Mouse (Mus musculus): ENCODE measurements around the gene Cdiptos.

Cdiptos gene

DNA sequence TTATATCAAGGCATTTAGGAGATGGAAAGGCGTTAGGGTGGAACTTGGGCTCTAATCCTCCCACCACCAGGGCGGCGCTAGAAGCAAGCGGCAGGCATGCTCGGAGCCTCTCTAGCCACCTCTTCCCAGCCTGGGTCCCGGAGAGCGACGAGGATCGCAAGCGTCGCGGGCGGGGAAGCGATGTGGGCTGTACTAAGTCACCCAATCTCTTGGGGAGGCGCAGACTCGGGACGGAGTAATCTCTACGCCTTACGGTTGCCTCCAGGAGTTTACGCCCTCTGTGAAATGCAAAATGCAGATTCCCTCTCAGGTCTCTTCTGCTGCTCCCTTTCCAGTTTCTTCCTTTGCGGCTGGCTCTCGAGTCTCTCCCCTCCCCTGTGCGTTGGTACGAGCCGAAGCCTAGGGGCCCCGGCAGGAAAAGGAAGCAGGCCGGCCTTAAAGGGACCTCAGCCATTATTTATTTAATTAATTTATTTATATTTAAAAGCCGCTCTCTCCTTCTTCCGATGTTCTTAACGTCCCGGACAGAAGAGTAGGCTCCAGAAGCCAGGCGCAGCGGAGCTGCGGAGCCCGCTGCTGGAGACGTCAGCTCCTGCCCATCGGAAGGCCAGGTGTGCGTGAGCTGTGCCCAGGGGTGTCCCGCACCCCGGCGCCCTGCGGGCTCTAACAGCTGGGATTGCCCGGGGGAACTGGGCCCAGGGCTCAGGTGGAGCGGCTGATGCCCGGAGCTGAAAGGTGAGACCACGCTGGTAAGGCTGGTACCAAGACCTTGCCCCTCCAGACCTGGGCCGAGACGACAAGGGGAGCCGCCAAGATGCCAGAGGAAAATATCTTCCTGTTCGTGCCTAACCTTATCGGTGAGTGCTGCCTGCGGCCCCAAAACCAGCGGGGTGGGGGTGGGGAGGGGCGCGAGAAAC, at the start of gene Cdiptos:
Gene Cdiptos (minus strand): TSS at position 149 of the 917 bp plus-strand sequence.
- in situ Hi-C loops (cut with MboI), result no loop called here

DNA sequence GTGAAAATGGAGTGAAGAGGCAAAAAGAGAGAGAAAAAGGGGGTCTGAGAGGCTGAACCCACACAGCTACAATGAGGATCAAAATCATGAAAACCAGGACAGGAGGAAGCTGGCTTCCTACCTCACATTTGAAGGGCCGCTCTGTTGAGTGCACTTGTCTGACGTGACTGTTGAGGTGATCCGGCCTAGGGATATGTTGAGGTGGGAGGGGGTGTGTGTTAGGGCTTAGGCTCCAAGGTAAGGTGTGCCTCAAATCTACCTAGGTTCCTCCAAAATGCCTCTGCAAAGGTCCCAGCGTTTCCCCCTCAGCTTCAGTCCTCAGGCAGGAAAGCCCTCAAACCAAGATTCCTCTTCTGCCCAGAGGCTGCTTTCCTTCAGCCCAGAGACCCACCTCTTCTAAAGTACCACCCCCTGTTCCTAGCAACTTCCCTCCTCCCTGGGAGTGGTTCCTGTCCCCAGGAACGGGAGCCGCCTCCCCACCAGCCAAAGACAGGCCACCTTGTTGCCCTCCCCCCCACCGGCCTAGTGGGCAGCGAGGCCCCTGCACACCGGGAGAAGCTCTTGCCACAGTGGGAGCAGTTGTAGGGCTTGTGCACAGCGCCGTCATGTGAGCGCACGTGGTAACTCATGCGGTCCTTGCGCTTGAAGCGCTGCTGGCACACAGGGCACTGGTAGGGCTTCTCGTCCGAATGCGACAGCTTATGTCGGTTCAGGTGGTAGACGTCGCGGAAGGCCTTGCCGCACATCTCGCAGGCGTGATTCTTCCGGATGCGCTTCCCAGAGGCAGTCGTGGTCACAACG, 49.1 kb upstream of the Cdiptos start:
- in situ Hi-C loops (cut with MboI), result loop anchor here (5.0 kb wide), 1 partner anchor 67 kb away; the partner anchor contains the start of gene AI467606

DNA sequence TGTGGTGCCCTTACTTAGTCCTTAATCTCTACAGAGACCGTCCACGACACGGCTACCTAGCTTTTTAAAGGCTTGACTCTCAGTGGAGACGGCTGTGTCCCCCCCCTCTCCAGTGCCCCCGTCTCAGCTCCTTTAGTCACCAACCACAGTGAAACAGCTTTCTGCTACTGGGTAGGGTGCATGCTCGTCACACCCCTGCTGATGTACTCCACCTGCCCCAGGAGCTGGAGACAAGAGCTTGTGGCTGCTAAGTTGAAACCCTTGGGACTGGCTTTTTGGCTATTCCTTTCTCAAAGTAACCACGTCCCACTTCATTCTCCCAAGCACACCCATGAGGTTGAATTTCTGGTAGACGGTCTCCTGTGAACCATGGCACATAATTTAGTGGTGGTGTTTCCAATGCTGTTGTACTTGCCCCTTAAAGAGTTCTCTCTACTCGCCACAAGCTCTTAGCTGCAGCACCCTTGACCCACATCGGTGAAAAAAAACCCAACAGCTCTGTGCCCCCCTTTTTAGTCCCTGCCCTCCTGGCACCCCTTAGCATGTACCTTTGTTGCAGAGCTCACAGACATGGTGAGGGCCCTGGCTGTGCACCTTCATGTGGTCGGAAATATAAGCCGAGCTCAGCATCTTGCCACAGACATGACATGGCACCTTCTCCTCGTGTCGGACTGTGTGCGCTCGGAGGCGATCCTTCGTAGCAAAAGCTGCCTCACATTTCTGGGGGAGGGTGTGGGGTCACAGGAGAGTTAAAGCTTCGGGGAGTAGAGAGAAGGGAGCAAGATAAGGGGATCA, 48.2 kb upstream of the Cdiptos start:
- in situ Hi-C loops (cut with MboI), result no loop called here

DNA sequence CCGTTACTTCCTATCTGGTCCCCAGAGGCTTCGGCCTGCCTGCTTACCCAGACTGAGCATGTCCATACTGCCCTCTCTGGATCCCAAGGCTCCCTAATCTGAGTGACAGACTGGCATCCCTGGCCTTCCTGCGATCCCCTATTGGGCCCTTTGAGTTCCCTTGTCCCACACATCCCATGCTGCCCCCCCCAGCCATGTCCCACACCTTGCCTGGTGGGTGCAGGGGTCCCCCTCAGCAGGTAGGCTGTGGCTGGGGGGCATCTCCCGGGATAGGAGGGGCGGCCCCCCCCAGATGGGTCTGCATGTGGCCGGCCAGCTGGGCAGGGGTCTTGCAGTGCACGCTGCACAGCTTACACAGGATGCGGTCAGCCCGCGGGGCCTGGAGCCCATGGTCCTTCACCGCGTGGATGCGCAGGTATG, 47.4 kb upstream of the Cdiptos start:
- in situ Hi-C loops (cut with MboI), result no loop called here

DNA sequence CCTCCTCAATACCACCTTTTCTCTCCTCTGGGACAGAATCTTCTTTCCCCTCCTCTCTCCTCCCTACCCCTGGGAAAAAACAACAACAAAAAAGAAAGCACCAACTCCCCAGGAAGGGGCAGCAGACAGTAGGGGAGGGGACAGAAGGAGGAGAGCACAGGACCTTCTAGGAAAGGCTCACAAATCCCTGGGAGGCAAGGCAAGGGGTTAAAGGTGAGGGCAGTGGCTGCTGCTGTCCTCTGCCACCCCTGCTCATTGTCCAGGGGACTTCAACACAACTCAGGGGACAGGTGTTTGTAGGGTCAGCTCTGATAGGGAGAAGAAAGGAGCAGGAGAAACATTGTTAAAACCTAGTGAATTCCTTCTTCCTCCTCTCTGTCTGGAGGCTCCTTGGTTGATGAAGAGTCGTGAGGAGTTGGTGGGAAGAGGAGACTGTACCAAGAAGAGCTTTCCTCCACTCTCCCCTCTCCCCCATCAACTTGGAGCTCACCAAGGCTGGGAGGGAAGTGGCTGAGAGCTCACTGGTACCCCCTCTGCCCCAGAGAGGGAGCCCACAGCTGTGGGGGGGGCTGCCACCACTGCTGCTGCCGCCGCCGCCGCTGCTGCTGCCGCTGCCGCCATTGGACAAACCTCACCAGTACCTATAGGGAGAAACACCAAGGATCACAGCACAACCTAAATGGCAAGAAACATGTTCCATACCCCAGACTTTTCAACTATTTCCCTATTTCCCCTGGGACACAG, 46.8 kb upstream of the Cdiptos start:
- in situ Hi-C loops (cut with MboI), result no loop called here

DNA sequence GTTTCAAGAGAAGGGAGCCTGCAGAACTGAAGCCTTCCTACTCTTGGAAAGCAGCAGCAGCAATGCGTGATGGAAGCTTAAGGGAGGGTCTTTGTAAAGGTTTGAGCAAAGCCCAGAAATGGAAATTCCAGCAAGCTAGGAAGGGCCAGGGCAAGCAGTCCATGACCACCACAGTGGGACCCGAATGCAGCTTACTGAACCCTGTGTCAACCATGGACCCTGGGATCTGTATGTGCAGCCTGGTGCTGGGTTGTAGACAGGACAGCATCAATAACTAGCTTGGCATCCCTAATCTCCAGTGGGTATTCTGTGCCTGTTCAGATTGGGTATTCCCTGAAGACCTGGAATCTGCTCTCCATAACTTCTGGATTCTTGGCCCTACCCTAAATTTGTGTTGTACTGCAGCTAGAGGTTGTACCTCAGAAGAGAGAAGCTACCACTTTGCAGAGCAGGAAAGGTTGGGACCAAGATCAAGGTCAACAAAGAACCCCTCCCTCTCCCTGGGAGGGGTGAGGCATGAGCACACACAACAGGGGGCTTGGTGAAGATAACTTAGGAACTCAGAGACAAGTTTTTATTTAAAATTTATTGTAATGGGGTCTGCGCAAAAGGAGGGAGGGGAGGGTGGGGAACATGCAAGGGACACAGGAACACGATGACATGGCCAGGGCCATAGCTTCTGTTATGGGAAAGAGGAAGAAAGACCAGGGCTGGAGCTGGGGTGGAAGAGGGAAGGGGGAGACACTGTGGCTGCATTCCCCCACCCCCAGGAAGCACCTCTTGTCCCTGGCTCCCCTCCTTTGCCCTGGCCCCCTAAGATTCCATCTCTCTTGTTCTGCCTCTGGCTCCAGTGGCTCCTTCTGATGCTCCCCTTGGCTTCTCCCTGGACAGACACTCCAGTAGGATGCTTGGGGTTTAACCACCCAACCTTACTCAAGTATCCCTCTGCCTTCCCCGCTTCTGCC, 45.9 kb upstream of the Cdiptos start:
- in situ Hi-C loops (cut with MboI), result no loop called here

DNA sequence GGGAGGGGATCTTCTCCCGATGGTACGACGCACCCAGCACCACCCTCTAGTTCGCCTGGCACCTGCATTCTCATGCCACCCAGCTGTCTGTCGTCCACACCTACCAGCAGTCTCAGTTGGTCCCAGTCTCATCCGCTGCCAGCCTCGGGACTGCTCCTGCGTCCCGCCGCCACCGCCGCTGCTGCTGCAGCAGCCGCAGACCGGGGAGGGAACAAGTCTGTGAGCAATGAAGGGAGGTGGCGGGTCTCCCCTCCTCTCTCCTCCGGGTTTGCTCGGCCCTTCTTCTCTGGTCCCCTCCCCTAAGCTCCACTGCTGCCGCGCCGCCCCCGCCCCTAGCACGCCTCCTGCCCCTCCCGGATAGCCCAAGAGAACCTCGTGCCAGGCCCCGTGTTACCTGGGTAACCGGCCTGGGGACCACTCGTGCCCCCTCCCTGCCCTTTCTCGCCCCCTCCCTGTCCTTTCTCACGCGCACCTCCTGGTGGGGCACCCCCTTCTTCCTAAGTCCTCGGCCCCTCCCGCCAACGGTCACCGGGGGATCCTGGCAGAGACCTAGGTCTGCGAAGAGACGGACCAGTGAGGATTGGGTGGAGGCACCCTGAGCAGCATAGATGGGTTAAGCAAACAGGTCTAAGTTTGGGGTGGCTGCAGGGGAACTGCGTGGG, 45.1 kb upstream of the Cdiptos start, which contains the start of the genes Gm42742 and Prrt2:
Gene Gm42742 (minus strand): TSS at position 197 of the 662 bp plus-strand sequence.
Gene Prrt2 (minus strand): TSS at position 311 of the 662 bp plus-strand sequence.
- in situ Hi-C loops (cut with MboI), result no loop called here

DNA sequence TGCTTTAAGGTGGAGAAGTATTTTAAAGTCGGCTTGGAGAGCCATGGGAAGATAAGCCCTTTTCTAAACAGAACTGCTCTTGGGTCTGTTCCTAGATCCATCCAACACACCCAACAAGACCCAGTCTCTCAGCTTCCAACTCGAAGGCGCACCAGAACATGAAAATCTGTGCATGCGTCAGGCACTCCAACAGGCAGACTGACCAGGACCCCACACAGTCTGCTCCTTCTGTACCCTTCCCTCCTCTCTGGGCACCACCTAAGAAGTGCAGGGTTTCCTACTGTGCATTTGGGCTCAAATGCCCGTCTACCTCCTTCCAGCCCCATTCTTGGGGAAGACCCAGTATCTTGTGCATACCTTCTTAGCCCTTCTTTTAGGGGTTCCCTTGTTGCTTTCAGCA, 44.6 kb upstream of the Cdiptos start:
- in situ Hi-C loops (cut with MboI), result no loop called here

DNA sequence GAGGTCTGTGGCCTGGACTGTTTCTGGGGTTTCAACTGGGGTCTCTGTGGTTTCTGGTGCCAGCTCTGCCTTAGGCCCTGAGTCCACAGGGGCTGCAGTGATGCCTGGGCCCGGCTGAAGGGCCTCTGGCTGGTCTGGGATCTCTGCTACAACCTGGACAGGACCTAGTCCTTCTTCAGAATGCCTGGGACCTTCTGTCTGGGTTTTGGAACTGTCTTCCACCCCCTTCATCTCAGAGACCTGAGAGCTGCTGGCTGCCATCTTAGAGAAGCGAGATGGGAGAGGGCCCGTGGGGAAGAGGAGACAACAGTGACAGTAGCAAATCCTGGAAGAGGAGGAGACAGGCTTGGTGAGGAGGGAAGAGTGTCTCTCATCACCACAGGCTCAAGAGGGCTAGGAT, 44.1 kb upstream of the Cdiptos start:
- in situ Hi-C loops (cut with MboI), result no loop called here

DNA sequence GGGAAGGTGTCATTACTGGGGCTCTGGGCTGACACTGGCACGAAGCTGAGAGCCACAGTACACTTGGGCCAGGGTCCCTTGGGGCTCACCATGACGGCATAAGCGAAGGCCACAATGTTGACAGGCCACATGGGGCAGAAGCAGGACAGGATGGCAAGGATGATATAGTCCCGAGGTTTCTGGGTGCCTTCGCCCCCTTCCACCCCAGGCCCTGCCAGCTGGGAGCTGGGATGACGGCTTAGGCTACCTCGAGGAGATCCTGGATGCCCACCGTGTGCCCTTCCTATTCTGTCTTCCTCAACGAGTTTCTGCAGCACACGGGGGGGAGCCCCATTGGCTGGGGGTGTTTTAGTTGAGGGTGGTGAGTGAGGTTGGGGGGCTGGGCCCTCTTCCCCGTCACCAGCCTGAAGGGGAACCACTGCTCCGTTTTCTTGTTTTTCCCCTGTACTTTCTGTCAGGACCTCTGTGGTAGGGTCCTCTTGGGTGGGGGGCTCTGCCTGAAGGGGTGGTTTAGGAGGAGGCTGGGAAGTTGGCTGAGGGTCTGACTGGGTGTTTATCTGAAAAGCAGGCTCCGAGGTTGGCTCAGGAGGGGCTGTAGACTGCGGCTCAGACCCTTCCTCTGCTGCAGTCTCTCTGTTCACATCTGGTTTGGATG, 43.5 kb upstream of the Cdiptos start:
- in situ Hi-C loops (cut with MboI), result no loop called here

DNA sequence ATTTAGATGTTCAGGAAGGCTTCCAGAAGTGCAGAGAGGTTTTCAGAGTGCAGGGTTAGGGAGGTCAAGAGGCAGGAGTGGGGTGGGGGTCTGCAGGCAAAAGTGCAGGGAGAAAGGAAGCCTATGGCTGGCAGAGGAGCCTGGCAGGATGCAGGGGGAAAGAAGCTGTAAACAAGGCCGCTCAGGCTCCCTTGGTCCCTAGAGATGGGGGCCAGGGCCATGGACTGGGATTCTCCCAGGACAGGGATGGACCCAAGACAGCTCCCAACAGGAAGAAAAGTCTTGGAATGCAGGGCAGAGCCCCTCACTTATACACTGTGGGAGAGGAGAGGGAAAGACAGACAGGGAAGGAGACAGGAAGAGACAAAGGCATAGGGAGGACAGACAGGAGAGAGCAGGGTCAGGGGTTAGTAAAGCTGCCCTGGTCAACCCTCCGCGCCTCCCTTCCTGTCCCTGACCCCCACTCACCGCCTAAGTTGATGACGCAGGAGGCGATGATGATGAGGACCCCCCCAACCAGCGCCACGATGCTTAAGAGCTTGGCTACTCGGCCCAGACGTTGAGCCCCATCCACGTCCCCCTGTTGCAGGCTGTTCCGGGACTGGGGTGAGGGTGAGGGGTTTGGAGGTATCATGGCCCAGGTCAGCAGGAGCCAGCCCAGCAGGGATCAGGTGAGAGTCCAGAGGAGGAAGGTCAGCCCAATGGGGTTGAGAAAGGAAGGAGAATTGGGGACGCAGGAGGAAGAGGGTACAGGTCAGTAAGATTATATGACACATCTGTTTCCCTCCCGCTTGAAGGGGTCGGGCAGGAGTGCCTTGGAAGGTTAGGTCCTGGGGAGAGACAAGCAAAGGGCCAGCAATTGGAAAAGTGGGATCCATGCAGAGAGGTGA, 42.8 kb upstream of the Cdiptos start:
- in situ Hi-C loops (cut with MboI), result no loop called here

DNA sequence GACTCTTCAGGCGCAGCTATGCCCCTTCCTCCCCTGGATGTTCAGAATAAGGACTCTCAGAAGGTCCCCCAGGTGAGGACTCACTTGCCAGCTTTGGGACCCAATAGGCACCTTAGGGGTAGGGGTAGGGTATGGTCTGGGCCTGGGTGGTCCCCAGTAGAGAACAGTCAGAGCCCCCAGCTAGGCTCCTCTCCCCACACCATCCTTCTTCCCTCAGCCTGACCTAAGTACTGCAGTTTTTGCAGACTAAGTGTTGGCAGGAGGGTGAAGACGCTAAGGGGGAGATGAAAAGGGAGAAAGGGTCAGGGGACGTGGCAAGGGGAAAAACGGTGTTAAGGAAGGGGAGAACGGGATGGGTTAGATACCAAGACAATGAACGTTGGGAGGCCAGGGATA, 42.0 kb upstream of the Cdiptos start:
- in situ Hi-C loops (cut with MboI), result no loop called here

DNA sequence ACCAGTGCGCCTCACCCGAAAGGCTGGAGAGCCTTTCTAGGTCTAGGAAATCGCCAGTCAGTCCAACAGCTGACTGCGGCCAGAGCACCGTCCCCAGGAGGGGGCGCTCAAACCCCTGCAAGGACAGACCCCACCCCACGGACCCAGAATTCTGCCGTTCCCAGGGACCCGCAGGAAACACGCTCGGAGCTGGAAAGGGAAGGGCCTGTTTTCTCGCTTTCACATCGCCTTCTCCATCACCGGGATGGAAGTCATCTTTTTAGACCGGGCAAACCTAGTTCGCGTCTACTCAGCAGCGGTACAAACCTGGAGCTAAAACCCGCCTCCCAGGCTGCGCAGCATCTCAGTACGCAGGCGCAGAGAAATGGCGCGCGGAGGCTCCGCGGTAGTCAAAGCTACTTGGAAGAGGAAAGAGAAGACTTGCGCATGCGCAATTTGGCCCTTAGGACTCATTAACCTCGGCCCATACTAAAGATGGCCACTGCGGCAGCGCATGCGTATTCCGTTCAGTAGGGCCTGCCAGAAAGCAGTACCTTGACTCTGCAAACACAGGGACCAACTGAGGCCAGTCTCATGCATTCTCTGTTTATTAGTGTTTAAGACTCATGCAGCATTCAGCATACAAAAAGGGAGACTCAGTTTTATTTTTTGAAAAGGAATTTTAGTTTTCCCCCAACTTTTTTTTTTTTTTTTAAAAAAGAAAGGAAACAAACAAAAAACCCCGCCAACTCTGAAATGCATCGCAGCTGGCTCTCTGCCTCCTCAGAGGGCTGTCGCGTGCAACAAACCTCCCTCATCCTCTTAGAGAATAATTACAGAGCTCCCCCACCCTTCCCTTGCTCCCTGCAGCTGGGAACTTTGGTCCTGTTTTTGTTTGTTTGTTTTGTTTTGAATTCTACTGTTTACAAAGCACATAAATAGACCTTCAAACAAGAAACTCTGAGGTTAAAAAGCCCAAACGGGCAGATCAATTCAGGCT, 41.4 kb upstream of the Cdiptos start, which contains the start of gene Pagr1a:
Gene Pagr1a (minus strand): TSS at position 382 of the 979 bp plus-strand sequence.
- in situ Hi-C loops (cut with MboI), result no loop called here

DNA sequence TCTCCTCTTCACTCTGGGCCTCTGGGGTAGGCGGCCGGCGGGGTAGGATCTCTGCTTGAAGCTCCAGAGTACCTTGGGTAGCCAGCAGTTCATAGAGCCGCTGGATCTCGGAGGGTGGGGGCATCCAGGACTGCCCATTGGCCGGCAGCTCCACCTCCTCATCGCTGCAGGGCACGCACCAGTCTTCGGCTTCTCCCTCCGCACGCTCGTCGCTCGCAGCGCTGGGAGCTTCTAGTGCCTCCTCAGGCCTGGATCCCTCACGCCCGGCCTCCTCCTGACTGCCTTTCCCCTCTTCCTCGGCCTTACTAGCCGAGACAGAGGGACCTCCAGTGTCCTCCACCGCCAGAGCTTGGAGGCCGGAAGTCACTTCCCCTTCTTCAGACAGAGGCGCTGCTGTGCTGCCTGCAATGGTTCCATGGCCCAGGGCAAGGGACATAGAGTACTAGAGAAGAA, 40.6 kb upstream of the Cdiptos start:
- in situ Hi-C loops (cut with MboI), result no loop called here

DNA sequence TGATC, 40.4 kb upstream of the Cdiptos start, which contains the start of gene Pagr1b:
Gene Pagr1b (minus strand): TSS at position 4 of the 5 bp plus-strand sequence.
- in situ Hi-C loops (cut with MboI), result no loop called here

DNA sequence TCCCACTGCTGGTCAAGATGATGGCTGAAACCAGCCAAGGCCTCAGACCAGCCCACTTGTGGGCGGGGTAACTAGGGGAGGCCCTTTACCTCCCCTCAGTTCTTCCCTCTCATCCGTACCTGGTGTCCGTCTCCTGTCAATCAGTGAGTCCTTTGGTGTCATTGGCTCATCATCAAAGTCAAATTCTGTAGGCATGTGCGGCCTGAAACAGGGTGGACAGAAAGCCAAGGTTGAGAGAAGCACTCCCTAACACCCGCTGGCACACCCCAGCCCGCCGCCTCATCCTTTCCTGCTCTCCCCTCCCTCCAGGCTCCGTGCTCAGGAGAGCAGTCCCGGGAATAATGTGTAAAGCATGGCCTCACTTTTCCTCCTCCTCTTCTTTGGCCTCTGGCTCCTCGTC, 40.2 kb upstream of the Cdiptos start:
- in situ Hi-C loops (cut with MboI), result no loop called here

DNA sequence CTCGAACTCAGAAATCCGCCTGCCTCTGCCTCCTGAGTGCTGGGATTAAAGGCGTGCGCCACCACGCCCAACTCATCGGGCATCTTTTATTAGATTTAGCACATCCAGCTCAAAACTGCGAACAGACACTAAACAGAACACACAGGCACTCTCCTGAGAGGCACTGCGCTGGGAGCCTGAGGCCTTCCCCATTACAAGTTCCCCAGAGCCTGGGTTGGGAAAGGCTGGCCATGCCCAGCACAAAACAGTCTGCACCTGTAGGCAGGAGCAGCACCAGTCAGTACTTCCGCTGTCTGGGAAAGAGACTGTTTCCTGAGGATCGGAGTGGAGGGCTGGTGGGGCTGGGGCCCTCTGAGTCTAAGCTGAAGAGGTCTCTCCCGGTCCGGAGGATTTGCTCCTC, 39.1 kb upstream of the Cdiptos start:
- in situ Hi-C loops (cut with MboI), result no loop called here

Measured in mature B cell (primary cell).